Mouse (Mus musculus): ENCODE measurements around the gene Ly6g6e.

Ly6g6e gene

GRCm38 (mm10) chr17:35071454-35071853, 5.2 kb upstream of the Ly6g6e start:
- no peak for DNase-seq (ENCODE audit: low read depth, low spot score)

GRCm38 (mm10) chr17:35074097-35074496, 2.6 kb upstream of the Ly6g6e start:
- no peak for DNase-seq (ENCODE audit: low read depth, low spot score)

GRCm38 (mm10) chr17:35077285-35077684, 583 bp downstream of the Ly6g6e start:
- DNase-seq (ENCODE audit: low read depth, low spot score), result no peak

- DNase-seq (ENCODE audit: low read depth, low spot score), result no peak
These were observed 1.1 kb downstream of the Ly6g6e start, which contains the start of gene Ly6g6d for GRCm38 (mm10) chr17:35077786-35078233. Gene Ly6g6d, minus strand, starts transcription at chr17:35078065.

- DNase-seq (ENCODE audit: low read depth, low spot score), result no peak
These were observed 3.1 kb downstream of the Ly6g6e start for GRCm38 (mm10) chr17:35079778-35080177.

- no peak for DNase-seq (ENCODE audit: low read depth, low spot score)
These were observed 3.5 kb downstream of the Ly6g6e start for GRCm38 (mm10) chr17:35080248-35080647.

- DNase-seq (ENCODE audit: low read depth, low spot score), result no peak
These were observed 4.0 kb downstream of the Ly6g6e start for GRCm38 (mm10) chr17:35080710-35081109.

- DNase-seq (ENCODE audit: low read depth, low spot score), result no peak
These were observed 6.3 kb downstream of the Ly6g6e start for GRCm38 (mm10) chr17:35082841-35083576.

GRCm38 (mm10) chr17:35083929-35084497, 7.3 kb downstream of the Ly6g6e start:
- no peak for DNase-seq (ENCODE audit: low read depth, low spot score)

GRCm38 (mm10) chr17:35085208-35085865, 8.6 kb downstream of the Ly6g6e start, which contains the start of gene Ly6g6f:
Gene Ly6g6f, minus strand, starts transcription at chr17:35085610.
- no peak for DNase-seq (ENCODE audit: low read depth, low spot score)

- DNase-seq (ENCODE audit: low read depth, low spot score), result no peak
These were observed 11.4 kb downstream of the Ly6g6e start for GRCm38 (mm10) chr17:35088151-35088550.

GRCm38 (mm10) chr17:35088825-35089644, 12.3 kb downstream of the Ly6g6e start, which contains the start of gene Abhd16a:
Gene Abhd16a, plus strand, starts transcription at chr17:35089263.
- peak; percentile 91 for DNase-seq (ENCODE audit: low read depth, low spot score)

GRCm38 (mm10) chr17:35090166-35090932, 13.6 kb downstream of the Ly6g6e start:
- DNase-seq (ENCODE audit: low read depth, low spot score), result no peak

GRCm38 (mm10) chr17:35092403-35093198, 15.9 kb downstream of the Ly6g6e start:
- DNase-seq (ENCODE audit: low read depth, low spot score), result no peak

- DNase-seq (ENCODE audit: low read depth, low spot score), result no peak
These were observed 18.0 kb downstream of the Ly6g6e start for GRCm38 (mm10) chr17:35094475-35095365.

GRCm38 (mm10) chr17:35096597-35096996, 19.9 kb downstream of the Ly6g6e start:
- DNase-seq (ENCODE audit: low read depth, low spot score), result no peak

GRCm38 (mm10) chr17:35097164-35097655, 20.5 kb downstream of the Ly6g6e start:
- no peak for DNase-seq (ENCODE audit: low read depth, low spot score)

- no peak for DNase-seq (ENCODE audit: low read depth, low spot score)
These were observed 23.6 kb downstream of the Ly6g6e start for GRCm38 (mm10) chr17:35100196-35100765.

Measured in forelimb bud, embryonic 11.5 days (tissue).